Mouse (Mus musculus): Measurements from ENCODE around the gene Pgrmc2. TPM values are rescaled to one million over a fixed set of nuclear protein-coding genes. Genes with fewer than 3 reads are reported as not detected.

Gene Pgrmc2
- polyA plus RNA-seq, 1 experiment = 7.6 TPM

- no peak for DNase-seq (ENCODE audit: low read depth, low spot score)
- WGBS = 22% methylated on average over 3 of the region's 3 CpGs
These were observed 2.1 kb downstream of the Pgrmc2 start for GRCm38 (mm10) chr3:41080724-41081123.

GRCm38 (mm10) chr3:41078673-41079072 lies 4.2 kb downstream of the Pgrmc2 start:
- 95% methylated on average over 2 of the region's 2 CpGs for WGBS

GRCm38 (mm10) chr3:41075376-41075775 lies 7.5 kb downstream of the Pgrmc2 start:
- DNase-seq (ENCODE audit: low read depth, low spot score) = no peak
- WGBS = 91% methylated on average over 8 of the region's 8 CpGs

More at GRCm38 (mm10) chr3:41078673-41079072, 4.2 kb downstream of the Pgrmc2 start:
- DNase-seq (ENCODE audit: low read depth, low spot score) = no peak

GRCm38 (mm10) chr3:41070519-41070918 lies 12.3 kb downstream of the Pgrmc2 start:
- 72% methylated on average over 2 of the region's 2 CpGs for WGBS
- no peak for DNase-seq (ENCODE audit: low read depth, low spot score)

DNA sequence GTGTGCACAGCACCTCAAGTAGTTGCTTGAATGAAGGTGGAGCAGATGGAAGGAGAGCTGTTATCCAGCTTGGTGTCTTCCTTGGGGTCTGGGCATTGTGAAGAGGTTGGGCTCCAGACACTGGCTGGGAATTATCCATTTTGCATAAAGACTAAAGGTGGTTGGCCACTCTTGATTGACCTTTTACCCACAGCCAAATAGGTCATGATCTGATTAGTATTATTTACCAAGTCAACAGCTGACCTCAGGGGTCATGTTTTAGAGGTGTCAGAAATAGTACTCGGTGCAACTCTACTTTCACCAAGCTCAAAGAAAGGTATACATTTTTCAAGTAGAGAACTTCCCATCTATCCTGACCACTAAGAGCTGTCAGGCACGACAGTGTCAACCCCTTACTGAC lies 17.5 kb downstream of the Pgrmc2 start:
- 79% methylated on average over 2 of the region's 2 CpGs for WGBS
- no peak for DNase-seq (ENCODE audit: low read depth, low spot score)

- WGBS = 92% methylated on average over 2 of the region's 2 CpGs
- no peak for DNase-seq (ENCODE audit: low read depth, low spot score)
These were observed 20.1 kb downstream of the Pgrmc2 start for GRCm38 (mm10) chr3:41062758-41063157.

GRCm38 (mm10) chr3:41061831-41062565 lies 20.8 kb downstream of the Pgrmc2 start:
- no peak for DNase-seq (ENCODE audit: low read depth, low spot score)
- WGBS = 81% methylated on average over 3 of the region's 3 CpGs

GRCm38 (mm10) chr3:41059249-41059648 lies 23.6 kb downstream of the Pgrmc2 start:
- no peak for DNase-seq (ENCODE audit: low read depth, low spot score)
- 91% methylated on average over 3 of the region's 3 CpGs for WGBS

- no peak for DNase-seq (ENCODE audit: low read depth, low spot score)
- WGBS = 47% methylated on average over 2 of the region's 2 CpGs
These were observed 24.5 kb downstream of the Pgrmc2 start for GRCm38 (mm10) chr3:41058395-41058794.

DNA sequence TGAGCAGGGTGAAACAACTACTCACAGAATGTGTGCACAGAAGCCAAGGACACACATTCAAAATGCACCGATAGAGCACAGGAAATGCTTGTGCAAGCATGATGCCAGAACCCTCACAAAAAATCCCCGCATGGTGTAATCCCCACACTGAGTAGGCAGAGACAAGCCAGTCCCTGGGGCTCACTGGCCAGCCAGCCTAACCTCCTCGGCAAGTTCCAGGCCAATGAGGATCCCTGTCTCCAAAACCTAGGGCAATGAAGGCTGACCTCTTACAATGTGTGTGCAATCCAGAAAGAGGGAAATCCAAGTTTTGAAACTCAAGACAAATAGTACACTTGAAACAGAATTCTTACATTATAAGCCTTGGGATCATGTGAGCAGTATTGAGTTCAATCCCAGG lies 29.5 kb downstream of the Pgrmc2 start:
- DNase-seq (ENCODE audit: low read depth, low spot score) = no peak
- WGBS = 79% methylated on average over 3 of the region's 3 CpGs

GRCm38 (mm10) chr3:41047838-41048237 lies 35.0 kb downstream of the Pgrmc2 start:
- 91% methylated on average over 6 of the region's 6 CpGs for WGBS
- DNase-seq (ENCODE audit: low read depth, low spot score) = no peak

DNA sequence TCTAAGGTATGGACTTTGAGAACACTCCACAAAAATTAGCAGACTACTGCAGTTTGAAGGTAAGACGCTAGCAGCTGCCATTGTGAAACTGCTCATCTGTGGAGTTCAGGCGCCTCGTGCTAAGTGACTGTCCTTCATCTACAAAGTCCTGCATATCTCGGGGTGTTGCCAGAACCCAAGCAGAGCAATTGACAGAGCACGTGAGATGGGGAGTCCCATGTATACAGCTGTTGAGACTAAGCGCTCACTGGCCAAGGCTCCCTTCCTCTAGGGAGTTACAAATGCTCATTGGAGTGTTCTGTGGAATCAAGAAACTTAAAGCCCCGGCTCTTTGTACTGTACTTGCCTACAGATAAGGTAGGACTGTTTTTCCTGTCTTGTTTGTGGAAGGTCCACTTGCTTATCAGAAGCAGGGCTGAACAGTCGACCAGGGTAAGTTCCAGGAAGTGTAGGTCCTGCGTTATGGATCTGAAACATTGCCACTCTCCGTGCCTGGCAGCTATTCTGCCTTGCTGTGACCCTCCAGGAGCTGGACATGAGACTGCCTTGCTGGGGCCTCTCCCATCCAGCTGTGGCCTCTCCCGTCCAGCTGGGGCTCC lies 39.0 kb downstream of the Pgrmc2 start:
- no peak for DNase-seq (ENCODE audit: low read depth, low spot score)

DNA sequence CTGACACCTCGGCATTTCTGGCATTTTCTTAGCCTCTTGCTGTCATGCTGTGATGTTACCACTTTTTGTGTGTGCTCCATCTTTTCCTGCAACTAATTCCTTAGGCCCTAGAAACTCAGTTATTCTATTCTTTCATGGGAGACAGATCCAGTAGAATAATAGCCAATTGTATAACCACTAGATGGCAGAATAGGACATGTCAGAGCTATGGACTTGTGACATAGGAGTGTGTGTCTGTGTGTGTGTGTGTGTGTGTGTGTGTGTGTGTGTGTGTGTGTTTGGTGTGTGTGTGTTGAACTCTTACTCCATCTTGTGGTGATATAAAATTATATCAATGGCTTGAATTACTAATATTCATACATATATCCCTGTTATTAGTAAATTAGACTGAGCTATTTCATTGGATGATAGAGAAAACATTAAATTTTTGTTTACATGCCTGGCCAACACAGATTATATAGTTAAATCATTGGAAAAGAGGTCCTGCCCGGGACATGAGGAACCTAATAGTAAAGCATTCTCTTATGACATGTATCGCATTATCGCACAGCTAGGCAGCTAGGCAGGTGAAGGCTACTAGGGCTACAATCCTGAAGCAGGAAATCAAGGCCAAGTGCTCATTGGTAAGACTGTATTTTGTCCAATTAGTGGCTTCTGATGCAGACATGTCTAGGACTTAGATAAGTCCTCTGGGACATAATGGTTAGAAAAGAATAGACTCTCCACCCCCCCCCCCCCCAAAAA lies 40.5 kb downstream of the Pgrmc2 start:
- 76% methylated on average over 4 of the region's 4 CpGs for WGBS

More for the DNA sequence above, 39.0 kb downstream of the Pgrmc2 start:
- 62% methylated on average over 11 of the region's 11 CpGs for WGBS

DNA sequence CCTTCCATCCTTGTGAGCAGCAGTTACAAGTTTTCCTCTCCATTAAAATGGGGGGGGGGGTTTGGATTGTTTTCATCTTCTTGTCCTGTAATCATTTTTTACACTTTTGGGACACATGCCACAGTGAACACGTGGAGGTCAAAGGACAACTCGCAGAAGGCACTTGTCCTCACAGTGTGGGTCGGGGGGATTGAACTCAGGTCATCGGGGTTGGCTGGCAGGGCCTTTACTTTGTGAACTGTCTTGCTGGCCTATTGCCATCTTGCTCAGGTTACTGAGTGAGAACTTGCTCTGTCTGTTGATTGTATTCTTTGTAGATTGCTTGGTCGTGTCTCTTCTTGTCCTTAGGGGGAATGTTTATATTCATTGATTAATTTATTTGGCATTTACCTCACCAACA lies 41.6 kb downstream of the Pgrmc2 start:
- 62% methylated on average over 5 of the region's 5 CpGs for WGBS
- DNase-seq (ENCODE audit: low read depth, low spot score) = no peak

More for the DNA sequence above, 40.5 kb downstream of the Pgrmc2 start:
- DNase-seq (ENCODE audit: low read depth, low spot score) = peak; percentile 8

- no peak for DNase-seq (ENCODE audit: low read depth, low spot score)
- WGBS = 83% methylated on average over 5 of the region's 5 CpGs
These were observed 44.4 kb downstream of the Pgrmc2 start for GRCm38 (mm10) chr3:41038297-41038916.

DNA sequence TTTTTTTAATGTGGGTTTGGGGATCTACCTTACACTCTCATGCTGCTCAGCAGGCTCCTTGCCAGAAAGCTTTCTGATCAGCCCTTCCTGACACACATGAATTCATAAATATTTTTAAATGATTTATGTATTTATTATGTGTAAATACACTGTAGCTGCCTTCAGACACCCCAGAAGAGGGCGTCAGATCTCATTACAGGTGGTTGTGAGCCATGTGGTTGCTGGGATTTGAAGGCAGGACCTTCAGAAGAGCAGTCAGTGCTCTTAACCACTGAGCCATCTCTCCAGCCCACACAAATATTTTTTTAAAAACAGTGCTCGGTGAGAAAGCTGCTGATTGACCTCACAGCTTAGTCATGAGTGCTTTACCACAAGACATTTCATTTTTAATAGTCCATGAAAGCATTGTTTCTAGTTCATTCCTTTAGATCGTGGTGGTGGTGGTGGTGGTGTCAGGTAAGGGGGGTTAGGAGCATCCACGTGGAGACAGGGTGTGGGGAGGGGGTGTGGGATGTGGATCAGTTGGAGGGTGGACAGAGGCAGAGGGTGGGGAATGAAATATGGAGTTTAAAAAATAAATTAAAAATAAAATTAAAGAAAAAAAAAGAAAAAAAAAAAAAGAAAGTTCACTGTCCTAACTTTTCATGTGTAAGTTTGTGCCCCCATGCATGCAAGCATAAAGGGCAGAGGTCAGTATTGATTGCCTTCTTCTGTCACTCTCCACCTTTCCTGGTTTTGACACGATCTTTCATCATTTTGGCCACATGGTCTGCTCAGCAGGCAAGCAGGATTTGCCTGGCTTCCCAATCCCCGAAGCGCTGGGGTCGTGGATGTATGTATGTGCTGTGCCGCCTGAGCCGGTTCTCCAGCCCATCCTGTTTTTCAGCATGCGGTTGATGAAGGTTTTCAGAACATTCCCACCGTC lies 51.3 kb downstream of the Pgrmc2 start:
- no peak for DNase-seq (ENCODE audit: low read depth, low spot score)
- WGBS = 83% methylated on average over 12 of the region's 12 CpGs

DNA sequence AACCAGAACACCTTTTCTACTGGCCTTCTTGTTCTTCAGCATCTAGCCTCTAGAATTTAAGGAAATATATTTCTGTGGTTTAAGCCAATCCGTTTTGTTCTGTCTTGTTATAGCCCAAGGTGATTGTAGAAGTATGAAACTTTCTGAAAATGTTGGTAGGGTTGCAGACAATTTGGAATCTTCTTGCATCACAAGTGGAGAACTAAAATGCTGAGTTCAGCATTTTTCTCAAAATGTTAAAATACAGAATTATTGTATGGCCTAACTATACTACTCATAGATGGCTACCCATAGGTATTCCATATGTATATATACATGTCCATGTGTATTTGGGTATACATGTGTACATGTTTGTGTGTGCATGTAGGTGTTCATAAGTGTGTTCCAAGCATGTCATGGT lies 52.1 kb downstream of the Pgrmc2 start:
- WGBS = 89% methylated on average over 1 of the region's 1 CpGs
- no peak for DNase-seq (ENCODE audit: low read depth, low spot score)

DNA sequence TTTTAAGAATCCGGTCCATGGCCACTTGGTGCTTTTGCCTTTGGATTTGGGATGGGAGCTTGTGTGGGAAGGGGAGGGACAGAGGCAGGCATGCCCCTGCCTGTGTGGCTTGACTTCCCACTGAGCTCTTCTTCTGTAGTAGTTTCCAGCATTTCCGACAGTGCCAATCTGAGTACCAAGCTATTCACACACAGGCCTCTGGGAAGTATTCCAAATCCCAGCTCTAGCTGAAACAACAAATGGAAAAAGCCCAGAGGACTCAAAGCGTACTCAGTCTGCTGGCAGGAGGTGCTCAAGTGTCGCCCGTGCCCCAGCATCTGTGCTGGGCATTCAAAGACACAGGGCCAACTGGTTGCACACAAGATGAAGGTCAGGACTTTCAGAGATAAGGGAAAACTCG lies 60.9 kb downstream of the Pgrmc2 start:
- WGBS = 68% methylated on average over 6 of the region's 6 CpGs
- no peak for DNase-seq (ENCODE audit: low read depth, low spot score)

GRCm38 (mm10) chr3:41020687-41021086 lies 62.2 kb downstream of the Pgrmc2 start:
- no peak for DNase-seq (ENCODE audit: low read depth, low spot score)
- 92% methylated on average over 7 of the region's 7 CpGs for WGBS
